Mouse (Mus musculus): Measurements from ENCODE around the gene Gm28490.
"Not testable (repeated sequence)": the region's sequence is repeated elsewhere in the genome, so short reads cannot be mapped to it uniquely, and the experiment has no call there.

DNA sequence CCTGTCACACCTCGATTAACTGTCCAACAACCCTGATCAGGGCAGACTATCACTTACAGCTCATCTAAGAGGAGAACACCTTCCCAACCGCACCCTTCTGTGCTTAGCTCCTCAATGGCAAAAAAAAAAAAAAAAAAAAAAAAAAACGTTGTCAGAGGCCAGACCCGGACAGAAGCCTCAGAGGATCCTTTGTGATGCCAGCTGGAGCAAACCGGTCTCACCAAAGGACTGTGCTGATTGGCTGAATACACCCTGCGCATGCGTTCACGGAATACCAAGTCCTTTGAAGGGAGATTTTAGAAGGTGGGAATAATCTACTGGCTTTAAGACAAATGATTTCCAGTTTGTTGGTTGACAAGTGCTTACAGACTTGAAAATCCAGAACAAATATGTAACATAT, at the start of gene Gm28490:
- not testable (repeated sequence) for TF ChIP-seq GATA1 (IDR thresholded peaks at IDR 0.05; ENCODE audit: borderline replicate concordance, low read length); FLI1 (IDR thresholded peaks at IDR 0.05; ENCODE audit: low read length)

All from megakaryocyte, embryonic 14.5 days (primary cell).